Mouse (Mus musculus): ENCODE measurements around the gene 9830107B12Rik.

9830107B12Rik gene

GRCm38 (mm10) chr17:48094820-48095680 is 51.0 kb downstream of the 9830107B12Rik start:
- no peak for DNase-seq (ENCODE audit: low read depth)

- DNase-seq (ENCODE audit: low read depth) = no peak
Observed at GRCm38 (mm10) chr17:48093286-48093817, 52.7 kb downstream of the 9830107B12Rik start.

- DNase-seq (ENCODE audit: low read depth) = no peak
Observed at GRCm38 (mm10) chr17:48090305-48090704, 55.8 kb downstream of the 9830107B12Rik start.

- DNase-seq (ENCODE audit: low read depth) = no peak
Observed at GRCm38 (mm10) chr17:48089446-48089845, 56.6 kb downstream of the 9830107B12Rik start.

- no peak for DNase-seq (ENCODE audit: low read depth)
Observed at GRCm38 (mm10) chr17:48089019-48089418, 57.0 kb downstream of the 9830107B12Rik start, which contains the start of gene 1700067P10Rik. Gene 1700067P10Rik, plus strand, starts transcription at chr17:48089319.

GRCm38 (mm10) chr17:48080626-48081025 is 65.4 kb downstream of the 9830107B12Rik start:
- no peak for DNase-seq (ENCODE audit: low read depth)

Measured in fibroblast of lung, adult 2 months (primary cell).